Mouse (Mus musculus) stomach, embryonic 16.5 days (tissue): Measurements from ENCODE around the gene Olfr1265. TPM values are rescaled to one million over a fixed set of nuclear protein-coding genes. Genes with fewer than 3 reads are reported as not detected.

Experiments
- ATAC-seq: fragments of 200-750 bp; cut with Nextera tagmentation; 2 replicates; pipeline ENCODE4 v1.8.0; 2017; ENCODE audit warnings: moderate number of reproducible peaks, moderate TSS enrichment; ENCODE audit not compliant: insufficient read depth, low FRiP score
- H3K27ac ChIP-seq: fragments of 300-500 bp; sonication (generic); 2 replicates; pipeline ENCODE4 v1.5.1; 2014; ENCODE audit warnings: low read length
- H3K27me3 ChIP-seq: fragments of 300-500 bp; sonication (generic); 2 replicates; pipeline ENCODE4 v1.6.1; 2014; ENCODE audit warnings: low read length, control low read depth, mixed read lengths; ENCODE audit not compliant: control insufficient read depth, insufficient read depth
- H3K36me3 ChIP-seq: fragments of 300-500 bp; sonication (generic); 2 replicates; pipeline ENCODE4 v1.6.1; 2014; ENCODE audit warnings: low read length; ENCODE audit not compliant: control insufficient read depth, insufficient read depth
- H3K4me1 ChIP-seq: fragments of 300-500 bp; sonication (generic); 2 replicates; pipeline ENCODE4 v1.6.1; 2014; ENCODE audit warnings: low read length, control low read depth, mixed read lengths; ENCODE audit not compliant: control insufficient read depth, insufficient read depth
- H3K4me2 ChIP-seq: fragments of 300-500 bp; sonication (generic); 2 replicates; pipeline ENCODE4 v1.6.1; 2014; ENCODE audit warnings: low read depth, low read length, mixed read lengths
- H3K4me3 ChIP-seq: fragments of 300-500 bp; sonication (generic); replicated peaks from 2 replicates; pipeline ENCODE4 v1.5.1; 2014; ENCODE audit warnings: mild to moderate bottlenecking, low read length
- H3K9ac ChIP-seq: fragments of 300-500 bp; sonication (generic); 2 replicates; pipeline ENCODE4 v1.6.1; 2014; ENCODE audit warnings: low read length
- H3K9me3 ChIP-seq: fragments of 300-500 bp; sonication (generic); replicated peaks from 2 replicates; pipeline ENCODE4 v1.6.1; 2016; ENCODE audit warnings: low read length, control low read depth; ENCODE audit not compliant: control insufficient read depth
- WGBS: fragments of 180-500 bp; shearing (Covaris S2); extraction: QIAGEN DNeasy Blood & Tissue Kit; methylation state at CpG from one replicate; pipeline ENCODE4 v1.1.7; 2014; 5-methylcytosine and 5-hydroxymethylcytosine counted together
- polyA plus RNA-seq: library from polyadenylated mRNA; unstranded; fragments of >200 nt; fragmentation: Nextera tagmentation; extraction: Ambion mirVana; gene quantifications from 2 replicates; pipeline ENCODE4 v1.2.1, GENCODE M21; 2015

The Olfr1265 gene
- not detected in 2 replicates for polyA plus RNA-seq

DNA sequence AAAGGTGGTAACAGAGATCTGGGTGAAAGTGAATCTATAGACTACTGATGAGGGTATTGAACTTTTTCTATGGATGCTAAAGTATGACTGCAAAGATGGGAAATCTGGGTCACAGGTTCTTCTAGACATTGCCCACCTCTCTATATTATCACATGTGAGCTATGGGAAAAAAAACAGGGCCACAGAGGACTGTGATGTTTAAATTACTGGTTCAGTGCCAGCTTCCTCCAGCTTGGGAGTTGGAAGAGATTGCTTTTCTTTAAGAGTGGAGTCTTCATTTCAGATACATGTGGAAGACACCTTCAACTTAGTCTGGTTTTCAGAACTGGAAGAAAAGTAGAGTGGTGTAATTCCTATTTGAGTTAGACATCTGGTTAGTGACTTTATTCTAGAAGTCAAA is at the start of gene Olfr1265:
Gene Olfr1265, plus strand, starts transcription at position 301 of the 400 bp plus-strand sequence.
- Histone ChIP-seq H3K4me1 (no peaks in the 10 kb centered on the region), H3K9me3 (no peaks in the 10 kb centered on the region), H3K36me3 (no peaks in the 10 kb centered on the region), H3K4me2 (no peak within 1 kb of the TSS), H3K9ac (no peak within 1 kb of the TSS), H3K27ac (no peak within 1 kb of the TSS), H3K4me3 (no peak within 1 kb of the TSS), H3K27me3 (no peaks in the 10 kb centered on the region)
- ATAC-seq: no peak

DNA sequence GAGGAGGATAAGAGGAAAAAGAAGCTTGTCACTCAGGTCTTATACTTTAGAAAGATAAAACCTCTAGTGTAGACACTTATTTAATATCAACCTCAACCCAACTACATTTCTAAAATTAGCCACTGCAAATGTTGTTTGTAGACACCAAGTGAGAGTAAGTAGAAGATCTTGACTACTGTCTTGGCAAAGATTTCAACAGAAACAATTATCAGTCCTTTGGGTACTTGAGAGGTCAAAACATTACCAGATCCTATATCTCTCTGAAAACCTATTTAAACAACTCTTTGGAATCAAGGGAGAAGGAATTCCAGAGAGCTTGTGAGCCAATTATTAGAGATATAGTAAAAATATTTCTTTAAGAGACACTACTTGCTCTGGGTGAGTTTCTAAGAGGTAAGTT is 44.2 kb upstream of the Olfr1265 start, which contains the start of gene Olfr1261:
Gene Olfr1261, plus strand, starts transcription at position 301 of the 400 bp plus-strand sequence.
- no peaks in the 10 kb centered on the region for H3K9me3 ChIP-seq
- no peaks in the 10 kb centered on the region for H3K4me1 ChIP-seq
- H3K4me2 ChIP-seq: no peak within 1 kb of the TSS
- no peak for ATAC-seq
- no peaks in the 10 kb centered on the region for H3K36me3 ChIP-seq
- H3K9ac ChIP-seq: no peak within 1 kb of the TSS
- no peaks in the 10 kb centered on the region for H3K27me3 ChIP-seq
- H3K4me3 ChIP-seq: no peak within 1 kb of the TSS
- H3K27ac ChIP-seq: no peak within 1 kb of the TSS

DNA sequence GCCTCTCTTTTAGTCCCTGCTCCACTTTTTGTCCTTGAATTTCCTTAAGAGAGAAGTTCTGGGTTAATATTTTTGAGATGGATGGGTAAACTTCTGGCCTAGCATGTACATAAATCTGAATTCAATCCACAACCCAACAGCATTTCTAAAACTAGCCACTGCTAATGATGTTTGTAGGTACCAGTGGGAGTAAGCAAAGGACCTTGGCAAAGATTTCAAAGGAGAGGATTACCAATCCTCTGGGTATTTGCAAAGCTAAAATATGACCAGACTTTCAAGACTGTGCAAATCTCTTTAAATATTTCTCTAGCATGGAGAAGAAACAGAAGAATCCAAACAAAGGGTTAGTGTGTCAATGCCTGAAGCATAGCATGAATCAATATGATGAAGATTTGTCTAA is 35.3 kb upstream of the Olfr1265 start, which contains the start of gene Olfr1262:
Gene Olfr1262, plus strand, starts transcription at position 301 of the 400 bp plus-strand sequence.
- ATAC-seq: no peak
- Histone ChIP-seq H3K27me3 (no peaks in the 10 kb centered on the region), H3K27ac (no peak within 1 kb of the TSS), H3K9ac (no peak within 1 kb of the TSS), H3K4me1 (no peaks in the 10 kb centered on the region), H3K4me2 (no peak within 1 kb of the TSS), H3K9me3 (no peaks in the 10 kb centered on the region), H3K4me3 (no peak within 1 kb of the TSS), H3K36me3 (no peaks in the 10 kb centered on the region)

DNA sequence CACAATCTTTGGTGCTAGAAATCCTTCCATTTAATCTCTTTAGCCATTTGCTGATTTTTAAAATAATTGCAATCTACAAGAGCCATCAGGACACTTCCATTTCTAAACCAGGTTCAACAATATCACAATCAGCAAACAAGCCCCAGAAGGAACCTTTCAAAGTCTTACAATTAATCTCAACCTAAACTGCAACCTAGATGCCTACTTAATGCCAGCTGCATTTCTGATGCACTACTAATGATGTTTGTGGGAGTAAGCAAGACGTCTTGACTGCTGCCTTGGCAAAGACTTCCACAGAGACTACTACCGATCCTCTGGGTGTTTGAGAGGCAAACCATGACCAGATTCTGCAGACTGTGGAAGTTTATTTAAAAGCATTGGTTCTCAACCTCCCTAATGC is 23.3 kb upstream of the Olfr1265 start, which contains the start of gene Olfr1263:
Gene Olfr1263, plus strand, starts transcription at position 301 of the 400 bp plus-strand sequence.
- Histone ChIP-seq H3K4me2 (no peak within 1 kb of the TSS), H3K27ac (no peak within 1 kb of the TSS), H3K27me3 (no peaks in the 10 kb centered on the region), H3K4me1 (no peaks in the 10 kb centered on the region), H3K36me3 (no peaks in the 10 kb centered on the region), H3K4me3 (no peak within 1 kb of the TSS), H3K9me3 (no peaks in the 10 kb centered on the region), H3K9ac (no peak within 1 kb of the TSS)
- WGBS: 71% methylated on average over 2 of the region's 2 CpGs
- ATAC-seq: no peak

DNA sequence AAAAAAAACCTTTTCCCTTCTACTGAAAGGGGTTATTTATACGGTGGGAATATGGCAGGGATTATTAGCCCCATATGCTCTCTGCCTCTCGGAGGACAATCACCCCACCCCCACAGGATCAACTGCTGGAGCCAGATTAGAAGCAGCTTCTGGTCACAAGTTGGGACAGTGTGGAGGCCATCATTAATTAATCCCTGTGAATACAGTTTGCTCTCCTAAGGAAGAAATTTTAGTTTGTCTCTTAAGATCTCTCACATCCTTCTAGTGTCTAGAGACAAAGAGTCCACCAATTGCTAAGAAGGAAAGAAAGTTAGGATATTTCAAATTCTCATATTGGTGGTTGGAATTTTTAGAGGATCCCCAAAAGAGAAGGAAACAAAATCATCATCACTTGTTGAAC is 9.7 kb upstream of the Olfr1265 start, which contains the start of gene Olfr1264:
Gene Olfr1264, minus strand, starts transcription at position 101 of the 400 bp plus-strand sequence.
- Histone ChIP-seq H3K36me3 (no peaks in the 10 kb centered on the region), H3K4me1 (no peaks in the 10 kb centered on the region), H3K9me3 (no peaks in the 10 kb centered on the region), H3K4me3 (no peak within 1 kb of the TSS), H3K27ac (no peak within 1 kb of the TSS), H3K4me2 (no peak within 1 kb of the TSS), H3K27me3 (no peaks in the 10 kb centered on the region), H3K9ac (no peak within 1 kb of the TSS)
- 68% methylated on average over 2 of the region's 2 CpGs for WGBS
- ATAC-seq: no peak

DNA sequence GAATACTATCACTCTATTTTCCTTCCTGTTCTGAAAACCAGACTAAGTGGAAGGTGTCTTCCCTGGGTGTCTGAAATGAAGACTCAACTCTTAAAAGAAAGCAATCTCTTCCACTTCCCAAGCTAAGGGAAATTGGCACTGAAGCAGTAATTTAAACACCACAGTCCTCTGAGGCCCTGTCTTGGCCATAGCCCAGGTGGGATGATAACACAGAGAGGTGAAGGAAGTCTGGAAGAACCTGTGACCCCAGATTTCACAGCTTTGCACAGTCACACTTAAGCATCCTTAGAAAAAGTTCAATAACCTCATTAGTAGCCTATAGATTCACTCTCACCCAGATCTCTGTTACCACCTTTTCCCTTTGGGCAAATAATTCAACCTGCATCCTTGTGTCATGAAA is 28.4 kb downstream of the Olfr1265 start, which contains the start of gene Olfr140:
Gene Olfr140, minus strand, starts transcription at position 101 of the 400 bp plus-strand sequence.
- H3K36me3 ChIP-seq: no peaks in the 10 kb centered on the region
- no peaks in the 10 kb centered on the region for H3K9me3 ChIP-seq
- H3K4me3 ChIP-seq: no peak within 1 kb of the TSS
- H3K27ac ChIP-seq: no peak within 1 kb of the TSS
- H3K9ac ChIP-seq: no peak within 1 kb of the TSS
- no peaks in the 10 kb centered on the region for H3K4me1 ChIP-seq
- H3K4me2 ChIP-seq: no peak within 1 kb of the TSS
- no peaks in the 10 kb centered on the region for H3K27me3 ChIP-seq
- no peak for ATAC-seq

DNA sequence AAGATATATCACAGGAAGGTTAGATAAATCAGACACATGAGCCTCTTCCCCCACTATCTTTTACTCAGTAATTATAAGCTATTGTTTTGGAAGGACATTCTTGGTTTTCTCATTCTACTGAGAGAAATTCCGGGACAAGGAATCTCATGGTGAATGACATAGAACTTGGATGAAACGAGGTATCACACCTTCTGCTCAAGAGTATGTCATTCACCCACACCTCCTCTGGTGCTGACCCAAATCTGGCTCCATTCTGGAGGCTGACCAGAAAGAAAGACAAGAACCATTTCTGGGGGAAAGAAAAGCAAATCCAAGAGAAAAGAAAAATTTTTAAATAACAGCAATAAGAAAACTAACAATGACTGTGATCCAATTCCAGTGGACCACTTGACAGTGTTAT is 34.9 kb downstream of the Olfr1265 start:
- H3K4me2 ChIP-seq: no peak overlapping the region
- 67% methylated on average over 2 of the region's 2 CpGs for WGBS
- H3K9me3 ChIP-seq: no peaks in the 10 kb centered on the region
- no peaks in the 10 kb centered on the region for H3K4me1 ChIP-seq
- no peak overlapping the region for H3K9ac ChIP-seq
- ATAC-seq: no peak
- H3K27me3 ChIP-seq: no peaks in the 10 kb centered on the region
- H3K27ac ChIP-seq: no peak overlapping the region
- H3K36me3 ChIP-seq: no peaks in the 10 kb centered on the region
- H3K4me3 ChIP-seq: no peak overlapping the region

Other genes starting within 250 kb of the Olfr1265 start
- not detected in 2 replicates for gene Olfr1254, start 241.7 kb upstream of the Olfr1265 start, polyA plus RNA-seq
- not detected in 2 replicates for gene Olfr1255, start 223.3 kb upstream of the Olfr1265 start, polyA plus RNA-seq
- gene Olfr1256, start 193.8 kb upstream of the Olfr1265 start, polyA plus RNA-seq: not detected in 2 replicates
- gene Olfr48, start 187.1 kb upstream of the Olfr1265 start, polyA plus RNA-seq: not detected in 2 replicates
- gene Olfr1257, start 156.9 kb upstream of the Olfr1265 start, polyA plus RNA-seq: not detected in 2 replicates
- not detected in 2 replicates for gene Olfr1258, start 108.0 kb upstream of the Olfr1265 start, polyA plus RNA-seq
- gene Olfr1259, start 86.7 kb upstream of the Olfr1265 start, polyA plus RNA-seq: not detected in 2 replicates
- gene Olfr1260, start 61.0 kb upstream of the Olfr1265 start, polyA plus RNA-seq: not detected in 2 replicates
- gene Olfr1261, start 44.1 kb upstream of the Olfr1265 start, polyA plus RNA-seq: not detected in 2 replicates
- gene Olfr1262, start 35.2 kb upstream of the Olfr1265 start, polyA plus RNA-seq: not detected in 2 replicates
- not detected in 2 replicates for gene Olfr1263, start 23.2 kb upstream of the Olfr1265 start, polyA plus RNA-seq
- gene Olfr1264, start 9.8 kb upstream of the Olfr1265 start, polyA plus RNA-seq: not detected in 2 replicates
- not detected in 2 replicates for gene Olfr140, start 28.3 kb downstream of the Olfr1265 start, polyA plus RNA-seq
- gene Olfr1269, start 86.1 kb downstream of the Olfr1265 start, polyA plus RNA-seq: not detected in 2 replicates
- not detected in 2 replicates for gene Olfr32, start 107.0 kb downstream of the Olfr1265 start, polyA plus RNA-seq
- gene Olfr1270, start 117.8 kb downstream of the Olfr1265 start, polyA plus RNA-seq: not detected in 2 replicates
- gene Olfr1506, start 189.2 kb downstream of the Olfr1265 start, polyA plus RNA-seq: not detected in 2 replicates
- not detected in 2 replicates for gene Olfr142, start 222.3 kb downstream of the Olfr1265 start, polyA plus RNA-seq
- not detected in 2 replicates for gene Olfr1271, start 235.7 kb downstream of the Olfr1265 start, polyA plus RNA-seq